Mouse (Mus musculus) cerebellum, adult 11 months (tissue): ENCODE measurements at regions not wholly inside any gene's neighbourhood (a gene's known extent, or its start where the extent isn't known, plus 50 kb on each side); places are given as distances from the start of the nearest gene placed in this dataset.

Experiments
- DNase-seq: peaks from one replicate; pipeline ENCODE4 v3.0.0; 2022

GRCm38 (mm10) chr13:99056432-99057292, 72.3 kb upstream of the 1700024P04Rik start:
- DNase-seq, result no peak

- no peak for DNase-seq
Observed at GRCm38 (mm10) chr13:99055609-99056321, 71.4 kb upstream of the 1700024P04Rik start.

GRCm38 (mm10) chr13:99052076-99052475, 67.7 kb upstream of the 1700024P04Rik start:
- no peak for DNase-seq

- DNase-seq, result no peak
Observed at GRCm38 (mm10) chr13:99049699-99050098, 65.3 kb upstream of the 1700024P04Rik start.

GRCm38 (mm10) chr13:99048651-99049100, 64.3 kb upstream of the 1700024P04Rik start:
- no peak for DNase-seq

GRCm38 (mm10) chr13:99047219-99047618, 62.9 kb upstream of the 1700024P04Rik start:
- no peak for DNase-seq

GRCm38 (mm10) chr13:99046737-99047136, 62.4 kb upstream of the 1700024P04Rik start:
- DNase-seq, result no peak

GRCm38 (mm10) chr13:99042086-99042485, 57.7 kb upstream of the 1700024P04Rik start:
- DNase-seq, result no peak

- DNase-seq, result no peak
Observed at GRCm38 (mm10) chr13:99041256-99041655, 56.9 kb upstream of the 1700024P04Rik start.

GRCm38 (mm10) chr13:99040846-99041245, 56.5 kb upstream of the 1700024P04Rik start:
- DNase-seq, result no peak

GRCm38 (mm10) chr13:99040171-99040570, 55.8 kb upstream of the 1700024P04Rik start:
- no peak for DNase-seq

GRCm38 (mm10) chr13:99039063-99039385, 54.7 kb upstream of the 1700024P04Rik start:
- DNase-seq, result no peak

GRCm38 (mm10) chr13:99038198-99039062, 54.1 kb upstream of the 1700024P04Rik start:
- no peak for DNase-seq

GRCm38 (mm10) chr13:99037131-99037530, 52.8 kb upstream of the 1700024P04Rik start:
- no peak for DNase-seq
